In genomic region chr2:129066326-129066725, GRCm38 (mm10) we compare ENCODE assay signal across 8 mouse cellular contexts. TPM values are rescaled to one million over a fixed set of nuclear protein-coding genes. Genes with fewer than 3 reads are reported as not detected.
DNase-seq lines count a peak whose midpoint lies in the region; ATAC-seq and TF ChIP-seq lines count a peak whose summit lies in the region.

No protein-coding gene starts in this region.

- H3K4me2 ChIP-seq in heart, embryonic 16.5 days (ENCODE audit: low read depth, low read length) = peak overlapping the region; percentile 71
- H3K4me2 ChIP-seq in liver, embryonic 16.5 days (ENCODE audit: low read depth, low read length) = peak overlapping the region; percentile 95
- H3K4me2 ChIP-seq in neural tube, embryonic 11.5 days (ENCODE audit: low read depth) = peak overlapping the region; percentile 74

- no peak for TF ChIP-seq CTCF in thymus, adult 2 months (IDR thresholded peaks at IDR 0.05; ENCODE audit: borderline replicate concordance, control insufficient read depth, extremely low read depth, insufficient read depth, low read length, poor library complexity)

- H3K27me3 ChIP-seq in forebrain, embryonic 10.5 days (ENCODE audit: poor library complexity, severe bottlenecking) = no peaks in the 10 kb centered on the region
- no peaks in the 10 kb centered on the region for H3K27me3 ChIP-seq in heart, embryonic 16.5 days (ENCODE audit: control insufficient read depth, insufficient read depth, low read length)
- H3K27me3 ChIP-seq in liver, embryonic 16.5 days (ENCODE audit: control insufficient read depth, insufficient read depth, low read depth, low read length) = no peaks in the 10 kb centered on the region; the same call in 1 of the 2 replicates
- no peaks in the 10 kb centered on the region for H3K27me3 ChIP-seq in neural tube, embryonic 11.5 days (ENCODE audit: control insufficient read depth, insufficient read depth, low read length)
- H3K27me3 ChIP-seq in thymus, adult 2 months (ENCODE audit: control insufficient read depth, insufficient read depth, low read length) = no peaks in the 10 kb centered on the region

- no peaks in the 10 kb centered on the region for H3K36me3 ChIP-seq in ES-E14 (ENCODE audit: control insufficient read depth, insufficient read depth, low read length, poor library complexity, severe bottlenecking)
- H3K36me3 ChIP-seq in forebrain, embryonic 10.5 days (replicated peaks) = peaks cover 21% of the 10 kb centered on the region
- H3K36me3 ChIP-seq in heart, embryonic 16.5 days (ENCODE audit: control insufficient read depth, insufficient read depth) = peaks cover 3% of the 10 kb centered on the region; the same call in 1 of the 2 replicates
- H3K36me3 ChIP-seq in liver, embryonic 16.5 days (ENCODE audit: control insufficient read depth, insufficient read depth) = no peaks in the 10 kb centered on the region
- no peaks in the 10 kb centered on the region for H3K36me3 ChIP-seq in neural tube, embryonic 11.5 days (ENCODE audit: control insufficient read depth, insufficient read depth, low read length)
- H3K36me3 ChIP-seq in thymus, adult 2 months (ENCODE audit: control insufficient read depth, insufficient read depth, low read length) = no peaks in the 10 kb centered on the region

- DNase-seq in ES-E14 (ENCODE audit: low read depth, low spot score) = peak; percentile 53
- DNase-seq in c-Kit-positive CD71-positive TER-119-negative erythroid progenitor cells, embryonic 14.5 days (ENCODE audit: low read depth) = peak; percentile 36
- DNase-seq in forebrain, embryonic 10.5 days (ENCODE audit: extremely low spot score, low spot score) = peak; percentile 60
- peak; percentile 66 for DNase-seq in kidney, postnatal 10 days
- DNase-seq in neural tube, embryonic 11.5 days (ENCODE audit: low spot score) = peak; percentile 73
- peak; percentile 50 for DNase-seq in thymus, adult 2 months

- TF ChIP-seq POLR2A in thymus, adult 2 months (IDR thresholded peaks at IDR 0.05; ENCODE audit: control insufficient read depth, extremely low read depth, insufficient read depth, low read length, poor library complexity) = no peak

- WGBS in forebrain, embryonic 10.5 days = under 1% methylated on average over 20 of the region's 20 CpGs
- WGBS in heart, embryonic 16.5 days = under 1% methylated on average over 20 of the region's 20 CpGs
- WGBS in liver, embryonic 16.5 days (ENCODE audit: insufficient replicate concordance) = 0% methylated on average over 20 of the region's 20 CpGs
- WGBS in neural tube, embryonic 11.5 days = under 1% methylated on average over 20 of the region's 20 CpGs
- under 1% methylated on average over 20 of the region's 20 CpGs for WGBS in thymus, adult 2 months

- H3K4me1 ChIP-seq in ES-E14 (ENCODE audit: control insufficient read depth in 2 of 2, insufficient read depth in 2 of 2, low read length in 2 of 2, poor library complexity in 1 of 2) = peaks cover 2 to 7% of the 10 kb centered on the region in 2 experiments; a peak in 3 of 4 replicates
- peaks cover 25% of the 10 kb centered on the region for H3K4me1 ChIP-seq in forebrain, embryonic 10.5 days
- H3K4me1 ChIP-seq in heart, embryonic 16.5 days (ENCODE audit: control insufficient read depth, insufficient read depth, low read length) = peaks cover 9% of the 10 kb centered on the region
- peaks cover 16% of the 10 kb centered on the region for H3K4me1 ChIP-seq in liver, embryonic 16.5 days (ENCODE audit: control insufficient read depth, low read depth, low read length)
- peaks cover 8% of the 10 kb centered on the region; the same call in 1 of the 2 replicates for H3K4me1 ChIP-seq in neural tube, embryonic 11.5 days (ENCODE audit: control insufficient read depth, insufficient read depth, low read length)
- H3K4me1 ChIP-seq in thymus, adult 2 months (replicated peaks; ENCODE audit: control insufficient read depth, insufficient read depth, low read length) = peaks cover 6% of the 10 kb centered on the region

- in situ Hi-C loops in ES-E14 (cut with MboI; ENCODE audit: low sequenced_read_pairs in 2 of 2, unreplicated experiment in 2 of 2) = no loop called here

- ATAC-seq in heart, embryonic 16.5 days (replicated peaks; ENCODE audit: extremely low read depth, insufficient read depth, low FRiP score) = peak; percentile 73
- peak; percentile 58 for ATAC-seq in liver, embryonic 16.5 days (ENCODE audit: low read depth)
- peak; percentile 69 for ATAC-seq in neural tube, embryonic 11.5 days (ENCODE audit: insufficient read depth, low FRiP score, low TSS enrichment)

- H3K27ac ChIP-seq in ES-E14 (ENCODE audit: insufficient read depth, low read depth, low read length, poor library complexity, severe bottlenecking) = no peak overlapping the region; the same call in 1 of the 2 replicates
- H3K27ac ChIP-seq in forebrain, embryonic 10.5 days = peak overlapping the region; percentile 90
- peak overlapping the region; percentile 61 for H3K27ac ChIP-seq in heart, embryonic 16.5 days (ENCODE audit: low read length)
- H3K27ac ChIP-seq in liver, embryonic 16.5 days (ENCODE audit: low read length) = no peak overlapping the region; the same call in 1 of the 2 replicates
- H3K27ac ChIP-seq in neural tube, embryonic 11.5 days (ENCODE audit: low read depth, low read length) = peak overlapping the region; percentile 68
- no peak overlapping the region for H3K27ac ChIP-seq in thymus, adult 2 months (ENCODE audit: control insufficient read depth, insufficient read depth, low read length)

- H3K9me3 ChIP-seq in ES-E14 (ENCODE audit: control insufficient read depth, insufficient read depth, low read depth, low read length) = no peaks in the 10 kb centered on the region
- H3K9me3 ChIP-seq in forebrain, embryonic 10.5 days = peaks cover 6% of the 10 kb centered on the region; the same call in 1 of the 2 replicates
- H3K9me3 ChIP-seq in heart, embryonic 16.5 days (replicated peaks; ENCODE audit: control insufficient read depth, low read length) = no peaks in the 10 kb centered on the region
- H3K9me3 ChIP-seq in liver, embryonic 16.5 days (replicated peaks; ENCODE audit: control insufficient read depth, low read length) = no peaks in the 10 kb centered on the region
- H3K9me3 ChIP-seq in neural tube, embryonic 11.5 days (ENCODE audit: control insufficient read depth, low read length) = no peaks in the 10 kb centered on the region

- H3K4me3 ChIP-seq in ES-E14 (ENCODE audit: insufficient read depth in 1 of 2, low read depth in 1 of 2, low read length in 2 of 2, poor library complexity in 1 of 2, severe bottlenecking in 1 of 2) = peak overlapping the region; percentile 86 to 97
- peak overlapping the region; percentile 90 for H3K4me3 ChIP-seq in forebrain, embryonic 10.5 days
- peak overlapping the region; percentile 82 for H3K4me3 ChIP-seq in heart, embryonic 16.5 days (ENCODE audit: low read length)
- H3K4me3 ChIP-seq in liver, embryonic 16.5 days (ENCODE audit: low read depth, low read length) = peak overlapping the region; percentile 76
- peak overlapping the region; percentile 92 for H3K4me3 ChIP-seq in neural tube, embryonic 11.5 days (ENCODE audit: low read depth, low read length)
- peak overlapping the region; percentile 92 for H3K4me3 ChIP-seq in thymus, adult 2 months (ENCODE audit: control insufficient read depth, insufficient read depth, low read length)

- peak overlapping the region; percentile 89 for H3K9ac ChIP-seq in ES-E14 (ENCODE audit: insufficient read depth, low read depth, low read length, poor library complexity, severe bottlenecking)
- H3K9ac ChIP-seq in heart, embryonic 16.5 days (ENCODE audit: low read length) = peak overlapping the region; percentile 88
- peak overlapping the region; percentile 74 for H3K9ac ChIP-seq in liver, embryonic 16.5 days (ENCODE audit: low read depth, low read length)
- H3K9ac ChIP-seq in neural tube, embryonic 11.5 days (ENCODE audit: low read length) = peak overlapping the region; percentile 87

TF ChIP-seq in ES-E14, 5 proteins besides CTCF, POLR2A, EP300 and RAD21:
- TF ChIP-seq CHD2 (IDR thresholded peaks at IDR 0.05; ENCODE audit: low read depth, low read length) (no peak), HCFC1 (IDR thresholded peaks at IDR 0.05; ENCODE audit: borderline replicate concordance, insufficient read depth, low read length) (no peak), ZC3H11A (IDR thresholded peaks at IDR 0.05; ENCODE audit: borderline replicate concordance, low read depth, low read length) (no peak), MAFK (IDR thresholded peaks at IDR 0.05; ENCODE audit: insufficient read depth, low read depth, low read length) (no peak), ZNF384 (IDR thresholded peaks at IDR 0.05; ENCODE audit: low read depth, low read length) (no peak)

RNA-seq across cellular contexts. Expression of gene Ttl, which starts 0.6 kb away (rescaled TPM):
- 10.4 and 12.4 TPM in 2 replicates for total RNA-seq in ES-E14 (2012; rRNA removed)
- polyA plus RNA-seq in forebrain, embryonic 10.5 days (2016; fragmentation: Nextera tagmentation; extraction: Ambion mirVana) = 12.4 and 14.0 TPM in 2 replicates
- 7.0 and 8.4 TPM in 2 replicates for polyA plus RNA-seq in heart, embryonic 16.5 days (2015; fragmentation: Nextera tagmentation; extraction: Ambion mirVana)
- 1.8 TPM in 2 replicates for polyA plus RNA-seq in liver, embryonic 16.5 days (2015; fragmentation: Nextera tagmentation; extraction: Ambion mirVana)
- 19.6 and 21.3 TPM in 2 replicates for polyA plus RNA-seq in neural tube, embryonic 11.5 days (2014; fragmentation: Nextera tagmentation; extraction: Ambion mirVana)
- 6.4 and 6.7 TPM in 2 replicates for polyA plus RNA-seq in thymus, adult 2 months (2012; rRNA removed)

RNA-seq across cellular contexts. Expression of gene Vinac1, which starts 18.4 kb away (rescaled TPM):
- total RNA-seq in ES-E14 (2012; rRNA removed) = 0.11 and 0.13 TPM in 2 replicates
- 0.09 and 0.16 TPM in 2 replicates for polyA plus RNA-seq in forebrain, embryonic 10.5 days (2016; fragmentation: Nextera tagmentation; extraction: Ambion mirVana)
- polyA plus RNA-seq in heart, embryonic 16.5 days (2015; fragmentation: Nextera tagmentation; extraction: Ambion mirVana) = 0.09 and 0.10 TPM in 2 replicates
- not detected in 2 replicates for polyA plus RNA-seq in liver, embryonic 16.5 days (2015; fragmentation: Nextera tagmentation; extraction: Ambion mirVana)
- polyA plus RNA-seq in neural tube, embryonic 11.5 days (2014; fragmentation: Nextera tagmentation; extraction: Ambion mirVana) = 0.19 and 0.24 TPM in 2 replicates
- polyA plus RNA-seq in thymus, adult 2 months (2012; rRNA removed) = 0.16 and 0.45 TPM in 2 replicates

RNA-seq across cellular contexts. Expression of gene Polr1b, which starts 34.5 kb away (rescaled TPM):
- 100 and 120 TPM in 2 replicates for total RNA-seq in ES-E14 (2012; rRNA removed)
- 47.6 and 48.8 TPM in 2 replicates for polyA plus RNA-seq in forebrain, embryonic 10.5 days (2016; fragmentation: Nextera tagmentation; extraction: Ambion mirVana)
- polyA plus RNA-seq in heart, embryonic 16.5 days (2015; fragmentation: Nextera tagmentation; extraction: Ambion mirVana) = 15.2 and 16.0 TPM in 2 replicates
- polyA plus RNA-seq in liver, embryonic 16.5 days (2015; fragmentation: Nextera tagmentation; extraction: Ambion mirVana) = 9.1 and 10.3 TPM in 2 replicates
- polyA plus RNA-seq in neural tube, embryonic 11.5 days (2014; fragmentation: Nextera tagmentation; extraction: Ambion mirVana) = 18.2 and 19.4 TPM in 2 replicates
- polyA plus RNA-seq in thymus, adult 2 months (2012; rRNA removed) = 24.2 and 28.0 TPM in 2 replicates

Comparison
In these comparisons a context has a peak if more than half of its experiments do, and no peak if none do; other contexts are left out.
1. H3K27ac ChIP-seq: peak in forebrain, embryonic 10.5 days (single experiment), heart, embryonic 16.5 days (single experiment) and neural tube, embryonic 11.5 days (single experiment); none in ES-E14 (single experiment), liver, embryonic 16.5 days (single experiment) and thymus, adult 2 months (single experiment).
2. Peak in every context shown above with its lines, with median percentiles within 50 percentile points of each other: DNase-seq, H3K4me3 ChIP-seq, H3K9ac ChIP-seq, ATAC-seq and H3K4me2 ChIP-seq.